Mouse (Mus musculus) Muller cell, postnatal 12 days (primary cell): ENCODE data around the gene Ap1s1.
A peak's percentile ranks its signal among the peaks of the same experiment; 100 is the strongest.

Experiments used
- DNase-seq: peaks from one replicate; pipeline ENCODE4 v3.0.0-alpha.2; 2015; ENCODE audit errors: inconsistent ontology term

The Ap1s1 gene

GRCm38 (mm10) chr5:137045402-137046323 is at the start of gene Ap1s1:
TSS of gene Ap1s1 (minus strand) at chr5:137046135.
- peak; percentile 98 for DNase-seq

- DNase-seq, result no peak
Observed at GRCm38 (mm10) chr5:137095135-137095534, 49.2 kb upstream of the Ap1s1 start.

- DNase-seq, result no peak
Observed at GRCm38 (mm10) chr5:137093720-137094119, 47.8 kb upstream of the Ap1s1 start.

- DNase-seq, result no peak
Observed at GRCm38 (mm10) chr5:137091560-137091959, 45.6 kb upstream of the Ap1s1 start.

- DNase-seq, result no peak
Observed at GRCm38 (mm10) chr5:137090870-137091269, 44.9 kb upstream of the Ap1s1 start.

GRCm38 (mm10) chr5:137087410-137087809 is 41.5 kb upstream of the Ap1s1 start:
- DNase-seq, result no peak

- DNase-seq, result no peak
Observed at GRCm38 (mm10) chr5:137085731-137086130, 39.8 kb upstream of the Ap1s1 start.

GRCm38 (mm10) chr5:137085021-137085420 is 39.1 kb upstream of the Ap1s1 start:
- DNase-seq, result peak; percentile 56

- DNase-seq, result peak; percentile 85
Observed at GRCm38 (mm10) chr5:137083051-137083450, 37.1 kb upstream of the Ap1s1 start.

GRCm38 (mm10) chr5:137079849-137080248 is 33.9 kb upstream of the Ap1s1 start:
- DNase-seq, result peak; percentile 91

- peak; percentile 79 for DNase-seq
Observed at GRCm38 (mm10) chr5:137078616-137079015, 32.7 kb upstream of the Ap1s1 start.

GRCm38 (mm10) chr5:137078041-137078440 is 32.1 kb upstream of the Ap1s1 start:
- no peak for DNase-seq

GRCm38 (mm10) chr5:137077187-137077586 is 31.3 kb upstream of the Ap1s1 start:
- no peak for DNase-seq

GRCm38 (mm10) chr5:137076191-137076930 is 30.4 kb upstream of the Ap1s1 start:
- DNase-seq, result no peak

- DNase-seq, result no peak
Observed at GRCm38 (mm10) chr5:137075726-137076125, 29.8 kb upstream of the Ap1s1 start.

GRCm38 (mm10) chr5:137074191-137074651 is 28.3 kb upstream of the Ap1s1 start:
- peak; percentile 72 for DNase-seq

GRCm38 (mm10) chr5:137073141-137073540 is 27.2 kb upstream of the Ap1s1 start:
- DNase-seq, result no peak

- DNase-seq, result peak; percentile 93
Observed at GRCm38 (mm10) chr5:137072079-137072960, 26.4 kb upstream of the Ap1s1 start, which contains the start of gene Serpine1. TSS of gene Serpine1 (minus strand) at chr5:137072268.

- DNase-seq, result no peak
Observed at GRCm38 (mm10) chr5:137070881-137071605, 25.1 kb upstream of the Ap1s1 start.

GRCm38 (mm10) chr5:137068711-137069110 is 22.8 kb upstream of the Ap1s1 start:
- no peak for DNase-seq

GRCm38 (mm10) chr5:137065923-137066322 is 20.0 kb upstream of the Ap1s1 start:
- no peak for DNase-seq
